Mouse (Mus musculus): Measurements from ENCODE around the gene Clcn7. TPM values are rescaled to one million over a fixed set of nuclear protein-coding genes. Genes with fewer than 3 reads are reported as not detected.
A peak's percentile ranks its signal among the peaks of the same experiment; 100 is the strongest.

Gene Clcn7
- polyA plus RNA-seq (2014; fragmentation: Nextera tagmentation; extraction: Ambion mirVana): 10.3 and 21.4 TPM in 2 replicates

GRCm38 (mm10) chr17:25133275-25133698, at the start of gene Clcn7:
Clcn7 (plus strand) TSS chr17:25133391.
- WGBS: under 1% methylated on average over 40 of the region's 40 CpGs
- Histone ChIP-seq H3K9me3 (ENCODE audit: control insufficient read depth, low read length) (no peaks in the 10 kb centered on the region), H3K27me3 (ENCODE audit: control insufficient read depth, insufficient read depth, low read length) (no peaks in the 10 kb centered on the region), H3K4me2 (replicated peaks; ENCODE audit: low read depth, low read length) (peak within 1 kb of the TSS; percentile 66), H3K9ac (ENCODE audit: low read depth, low read length) (peak within 1 kb of the TSS; percentile 74), H3K4me1 (ENCODE audit: control insufficient read depth, insufficient read depth, low read length) (peaks cover 10% of the 10 kb centered on the region), H3K36me3 (ENCODE audit: control insufficient read depth, insufficient read depth, low read length) (no peaks in the 10 kb centered on the region), H3K4me3 (ENCODE audit: low read length) (peak within 1 kb of the TSS; percentile 84), H3K27ac (ENCODE audit: low read depth, low read length) (no peak within 1 kb of the TSS)
- ATAC-seq (ENCODE audit: low FRiP score, low TSS enrichment): peak; percentile 94

- peaks cover 27% of the 10 kb centered on the region for H3K4me1 ChIP-seq (ENCODE audit: control insufficient read depth, insufficient read depth, low read length)
- peak within 1 kb of the TSS; percentile 93 for H3K27ac ChIP-seq (ENCODE audit: low read depth, low read length)
- no peaks in the 10 kb centered on the region for H3K9me3 ChIP-seq (ENCODE audit: control insufficient read depth, low read length)
- no peak within 1 kb of the TSS for H3K4me3 ChIP-seq (ENCODE audit: low read length)
- peak within 1 kb of the TSS; percentile 12; the same call in 1 of the 2 replicates for H3K9ac ChIP-seq (ENCODE audit: low read depth, low read length)
- H3K27me3 ChIP-seq (ENCODE audit: control insufficient read depth, insufficient read depth, low read length): no peaks in the 10 kb centered on the region
- ATAC-seq (ENCODE audit: low FRiP score, low TSS enrichment): peak; percentile 88
- no peak within 1 kb of the TSS for H3K4me2 ChIP-seq (replicated peaks; ENCODE audit: low read depth, low read length)
- 0 out of 2 replicates have a peak, but pooled peaks cover 1% of the 10 kb centered on the region for H3K36me3 ChIP-seq (ENCODE audit: control insufficient read depth, insufficient read depth, low read length)
- WGBS: 32% methylated on average over 7 of the region's 7 CpGs
Observed at GRCm38 (mm10) chr17:25083444-25083931, 49.7 kb upstream of the Clcn7 start, which contains the start of gene Tmem204. Tmem204 (minus strand) TSS chr17:25083591.

- no peaks in the 10 kb centered on the region for H3K9me3 ChIP-seq (ENCODE audit: control insufficient read depth, low read length)
- 63% methylated on average over 13 of the region's 13 CpGs for WGBS
Observed at GRCm38 (mm10) chr17:25084835-25085385, 48.3 kb upstream of the Clcn7 start.

GRCm38 (mm10) chr17:25086724-25087123, 46.5 kb upstream of the Clcn7 start:
- Histone ChIP-seq H3K4me2 (replicated peaks; ENCODE audit: low read depth, low read length) (no peak overlapping the region), H3K4me1 (ENCODE audit: control insufficient read depth, insufficient read depth, low read length) (peaks cover 18% of the 10 kb centered on the region; the same call in 1 of the 2 replicates), H3K4me3 (ENCODE audit: low read length) (no peak overlapping the region), H3K9ac (ENCODE audit: low read depth, low read length) (no peak overlapping the region), H3K36me3 (ENCODE audit: control insufficient read depth, insufficient read depth, low read length) (peaks cover 8% of the 10 kb centered on the region; the same call in 1 of the 2 replicates), H3K27ac (ENCODE audit: low read depth, low read length) (no peak overlapping the region), H3K9me3 (ENCODE audit: control insufficient read depth, low read length) (no peaks in the 10 kb centered on the region), H3K27me3 (ENCODE audit: control insufficient read depth, insufficient read depth, low read length) (no peaks in the 10 kb centered on the region)
- WGBS: 90% methylated on average over 7 of the region's 7 CpGs
- ATAC-seq (ENCODE audit: low FRiP score, low TSS enrichment): no peak

More at GRCm38 (mm10) chr17:25084835-25085385, 48.3 kb upstream of the Clcn7 start:
- H3K9ac ChIP-seq (ENCODE audit: low read depth, low read length): no peak overlapping the region
- no peak for ATAC-seq (ENCODE audit: low FRiP score, low TSS enrichment)
- 0 out of 2 replicates have a peak, but pooled peaks cover 5% of the 10 kb centered on the region for H3K36me3 ChIP-seq (ENCODE audit: control insufficient read depth, insufficient read depth, low read length)
- H3K4me2 ChIP-seq (replicated peaks; ENCODE audit: low read depth, low read length): no peak overlapping the region
- no peak overlapping the region for H3K4me3 ChIP-seq (ENCODE audit: low read length)
- peaks cover 27% of the 10 kb centered on the region for H3K4me1 ChIP-seq (ENCODE audit: control insufficient read depth, insufficient read depth, low read length)
- H3K27ac ChIP-seq (ENCODE audit: low read depth, low read length): no peak overlapping the region; the same call in 1 of the 2 replicates
- H3K27me3 ChIP-seq (ENCODE audit: control insufficient read depth, insufficient read depth, low read length): no peaks in the 10 kb centered on the region

GRCm38 (mm10) chr17:25089158-25089557, 44.0 kb upstream of the Clcn7 start:
- Histone ChIP-seq H3K36me3 (ENCODE audit: control insufficient read depth, insufficient read depth, low read length) (peaks cover 10% of the 10 kb centered on the region; the same call in 1 of the 2 replicates), H3K27ac (ENCODE audit: low read depth, low read length) (no peak overlapping the region), H3K27me3 (ENCODE audit: control insufficient read depth, insufficient read depth, low read length) (no peaks in the 10 kb centered on the region), H3K9me3 (ENCODE audit: control insufficient read depth, low read length) (no peaks in the 10 kb centered on the region), H3K4me2 (replicated peaks; ENCODE audit: low read depth, low read length) (no peak overlapping the region), H3K4me3 (ENCODE audit: low read length) (no peak overlapping the region), H3K9ac (ENCODE audit: low read depth, low read length) (no peak overlapping the region), H3K4me1 (ENCODE audit: control insufficient read depth, insufficient read depth, low read length) (0 out of 2 replicates have a peak, but pooled peaks cover 4% of the 10 kb centered on the region)
- no peak for ATAC-seq (ENCODE audit: low FRiP score, low TSS enrichment)
- WGBS: 94% methylated on average over 10 of the region's 10 CpGs

GRCm38 (mm10) chr17:25090450-25090849, 42.7 kb upstream of the Clcn7 start:
- Histone ChIP-seq H3K36me3 (ENCODE audit: control insufficient read depth, insufficient read depth, low read length) (peaks cover 10% of the 10 kb centered on the region; the same call in 1 of the 2 replicates), H3K4me3 (ENCODE audit: low read length) (no peak overlapping the region), H3K4me1 (ENCODE audit: control insufficient read depth, insufficient read depth, low read length) (no peaks in the 10 kb centered on the region), H3K27ac (ENCODE audit: low read depth, low read length) (no peak overlapping the region), H3K9ac (ENCODE audit: low read depth, low read length) (no peak overlapping the region), H3K27me3 (ENCODE audit: control insufficient read depth, insufficient read depth, low read length) (no peaks in the 10 kb centered on the region), H3K9me3 (ENCODE audit: control insufficient read depth, low read length) (no peaks in the 10 kb centered on the region), H3K4me2 (replicated peaks; ENCODE audit: low read depth, low read length) (no peak overlapping the region)
- 95% methylated on average over 10 of the region's 10 CpGs for WGBS
- ATAC-seq (ENCODE audit: low FRiP score, low TSS enrichment): no peak

- H3K27ac ChIP-seq (ENCODE audit: low read depth, low read length): no peak overlapping the region
- peaks cover 40% of the 10 kb centered on the region for H3K36me3 ChIP-seq (ENCODE audit: control insufficient read depth, insufficient read depth, low read length)
- H3K4me1 ChIP-seq (ENCODE audit: control insufficient read depth, insufficient read depth, low read length): no peaks in the 10 kb centered on the region
- no peak overlapping the region for H3K4me3 ChIP-seq (ENCODE audit: low read length)
- WGBS: 95% methylated on average over 2 of the region's 2 CpGs
- no peak overlapping the region for H3K4me2 ChIP-seq (replicated peaks; ENCODE audit: low read depth, low read length)
- H3K9me3 ChIP-seq (ENCODE audit: control insufficient read depth, low read length): no peaks in the 10 kb centered on the region
- ATAC-seq (ENCODE audit: low FRiP score, low TSS enrichment): no peak
- no peak overlapping the region for H3K9ac ChIP-seq (ENCODE audit: low read depth, low read length)
- H3K27me3 ChIP-seq (ENCODE audit: control insufficient read depth, insufficient read depth, low read length): no peaks in the 10 kb centered on the region
Observed at GRCm38 (mm10) chr17:25096221-25096620, 37.0 kb upstream of the Clcn7 start.

GRCm38 (mm10) chr17:25100052-25100451, 33.1 kb upstream of the Clcn7 start:
- Histone ChIP-seq H3K27ac (ENCODE audit: low read depth, low read length) (no peak overlapping the region), H3K4me2 (replicated peaks; ENCODE audit: low read depth, low read length) (no peak overlapping the region), H3K9ac (ENCODE audit: low read depth, low read length) (no peak overlapping the region), H3K27me3 (ENCODE audit: control insufficient read depth, insufficient read depth, low read length) (no peaks in the 10 kb centered on the region), H3K4me3 (ENCODE audit: low read length) (no peak overlapping the region), H3K36me3 (ENCODE audit: control insufficient read depth, insufficient read depth, low read length) (peaks cover 73% of the 10 kb centered on the region), H3K9me3 (ENCODE audit: control insufficient read depth, low read length) (no peaks in the 10 kb centered on the region), H3K4me1 (ENCODE audit: control insufficient read depth, insufficient read depth, low read length) (no peaks in the 10 kb centered on the region)
- no peak for ATAC-seq (ENCODE audit: low FRiP score, low TSS enrichment)
- 93% methylated on average over 6 of the region's 6 CpGs for WGBS

- no peaks in the 10 kb centered on the region for H3K27me3 ChIP-seq (ENCODE audit: control insufficient read depth, insufficient read depth, low read length)
Observed at GRCm38 (mm10) chr17:25101338-25101737, 31.9 kb upstream of the Clcn7 start.

More at GRCm38 (mm10) chr17:25101338-25101737, 31.9 kb upstream of the Clcn7 start:
- H3K36me3 ChIP-seq (ENCODE audit: control insufficient read depth, insufficient read depth, low read length): peaks cover 84% of the 10 kb centered on the region
- no peak overlapping the region for H3K4me3 ChIP-seq (ENCODE audit: low read length)
- H3K9me3 ChIP-seq (ENCODE audit: control insufficient read depth, low read length): no peaks in the 10 kb centered on the region
- 95% methylated on average over 11 of the region's 11 CpGs for WGBS
- H3K9ac ChIP-seq (ENCODE audit: low read depth, low read length): no peak overlapping the region
- H3K4me1 ChIP-seq (ENCODE audit: control insufficient read depth, insufficient read depth, low read length): no peaks in the 10 kb centered on the region
- ATAC-seq (ENCODE audit: low FRiP score, low TSS enrichment): no peak
- H3K4me2 ChIP-seq (replicated peaks; ENCODE audit: low read depth, low read length): no peak overlapping the region
- no peak overlapping the region for H3K27ac ChIP-seq (ENCODE audit: low read depth, low read length)
